Comparison of ENCODE assay signal across 8 mouse cellular contexts in the genomic region with DNA sequence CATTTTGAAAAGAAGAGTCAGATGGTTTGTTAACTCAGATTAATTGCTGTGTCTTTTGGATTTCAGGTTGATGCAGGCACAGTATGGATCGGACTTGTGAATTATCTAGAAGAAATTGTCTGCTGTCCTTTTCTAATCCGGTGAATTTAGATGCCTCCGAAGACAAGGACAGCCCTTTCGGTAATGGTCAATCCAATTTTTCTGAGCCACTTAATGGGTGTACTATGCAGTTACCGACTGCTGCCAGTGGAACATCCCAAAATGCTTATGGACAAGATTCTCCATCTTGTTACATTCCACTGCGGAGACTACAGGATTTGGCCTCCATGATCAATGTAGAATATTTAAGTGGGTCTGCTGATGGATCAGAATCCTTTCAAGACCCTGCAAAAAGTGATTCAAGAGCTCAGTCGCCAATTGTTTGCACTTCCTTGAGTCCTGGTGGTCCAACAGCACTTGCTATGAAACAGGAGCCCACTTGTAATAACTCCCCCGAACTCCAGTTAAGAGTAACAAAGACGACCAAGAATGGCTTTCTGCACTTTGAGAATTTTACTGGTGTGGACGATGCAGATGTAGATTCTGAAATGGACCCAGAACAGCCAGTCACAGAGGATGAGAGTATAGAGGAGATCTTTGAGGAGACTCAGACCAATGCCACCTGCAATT. TPM values are rescaled to one million over a fixed set of nuclear protein-coding genes. Genes with fewer than 3 reads are reported as not detected.
A peak's percentile ranks its signal among the peaks of the same experiment; 100 is the strongest.
DNase-seq lines count a peak whose midpoint lies in the region; ATAC-seq and TF ChIP-seq lines count a peak whose summit lies in the region.

No protein-coding gene starts in this region.

- H3K9ac ChIP-seq in heart, embryonic 11.5 days (ENCODE audit: low read depth, low read length): peak overlapping the region; percentile 96
- H3K9ac ChIP-seq in CH12.LX (ENCODE audit: insufficient read depth, low read depth): peak overlapping the region; percentile 72
- H3K9ac ChIP-seq in forebrain, embryonic 13.5 days: peak overlapping the region; percentile 98
- H3K9ac ChIP-seq in liver, embryonic 14.5 days (replicated peaks): peak overlapping the region; percentile 96

- H3K9me3 ChIP-seq in heart, embryonic 11.5 days (replicated peaks; ENCODE audit: control insufficient read depth, low read length): no peaks in the 10 kb centered on the region
- H3K9me3 ChIP-seq in CH12.LX (replicated peaks; ENCODE audit: low read length): peaks cover 23% of the 10 kb centered on the region
- no peaks in the 10 kb centered on the region for H3K9me3 ChIP-seq in forebrain, embryonic 13.5 days (replicated peaks)
- H3K9me3 ChIP-seq in liver, embryonic 14.5 days (ENCODE audit: control insufficient read depth, low read length): no peaks in the 10 kb centered on the region

- 63% methylated on average over 10 of the region's 10 CpGs for WGBS in heart, embryonic 11.5 days (ENCODE audit: insufficient replicate concordance)
- WGBS in forebrain, embryonic 13.5 days: 53% methylated on average over 10 of the region's 10 CpGs
- WGBS in liver, embryonic 14.5 days (ENCODE audit: insufficient replicate concordance): 64% methylated on average over 10 of the region's 10 CpGs

- TF ChIP-seq RAD21 in CH12.LX (IDR thresholded peaks at IDR 0.05; ENCODE audit: low read depth, low read length): no peak

- peaks cover 41% of the 10 kb centered on the region for H3K4me1 ChIP-seq in heart, embryonic 11.5 days (ENCODE audit: control insufficient read depth, insufficient read depth, low read length)
- peaks cover 5 to 22% of the 10 kb centered on the region in 2 experiments; a peak in 3 of 4 replicates for H3K4me1 ChIP-seq in CH12.LX (ENCODE audit: control insufficient read depth in 1 of 2, insufficient read depth in 2 of 2)
- H3K4me1 ChIP-seq in forebrain, embryonic 13.5 days: peaks cover 72% of the 10 kb centered on the region
- H3K4me1 ChIP-seq in liver, embryonic 14.5 days (replicated peaks; ENCODE audit: control insufficient read depth in 2 of 2, insufficient read depth in 2 of 2, low read length in 1 of 2): peaks cover 26 to 40% of the 10 kb centered on the region in 2 experiments

- TF ChIP-seq CTCF in CH12.LX (conservative IDR thresholded peaks at IDR 0.05 in 1 of 2, IDR thresholded peaks at IDR 0.05 in 1 of 2; ENCODE audit: low read depth in 2 of 2, low read length in 2 of 2): no peak
- no peak for TF ChIP-seq CTCF in liver, embryonic 14.5 days (IDR thresholded peaks at IDR 0.05; ENCODE audit: low read depth)

- H3K27ac ChIP-seq in heart, embryonic 11.5 days (ENCODE audit: low read depth, low read length): peak overlapping the region; percentile 99
- peak overlapping the region; percentile 68 for H3K27ac ChIP-seq in CH12.LX (ENCODE audit: insufficient read depth, low read depth)
- H3K27ac ChIP-seq in forebrain, embryonic 13.5 days: peak overlapping the region; percentile 98
- H3K27ac ChIP-seq in liver, embryonic 14.5 days: peak overlapping the region; percentile 75

- dilution Hi-C loops in CH12.LX (cut with MboI; ENCODE audit: extremely low pct_ligation_motif_present, extremely low pct_unique_long_range_greater_than_20kb, low sequenced_read_pairs): no loop called here

- no peaks in the 10 kb centered on the region for H3K27me3 ChIP-seq in heart, embryonic 11.5 days (ENCODE audit: control insufficient read depth, insufficient read depth, low read length)
- H3K27me3 ChIP-seq in CH12.LX (replicated peaks): no peaks in the 10 kb centered on the region
- H3K27me3 ChIP-seq in forebrain, embryonic 13.5 days: no peaks in the 10 kb centered on the region
- no peaks in the 10 kb centered on the region for H3K27me3 ChIP-seq in liver, embryonic 14.5 days (ENCODE audit: control insufficient read depth, insufficient read depth, low read length)

- intact Hi-C loops in heart, postnatal 36 days (cut with DNase I): no loop called here

- peak overlapping the region; percentile 80 for H3K4me2 ChIP-seq in heart, embryonic 11.5 days
- H3K4me2 ChIP-seq in CH12.LX (ENCODE audit: insufficient read depth, low read depth, poor library complexity, severe bottlenecking): peak overlapping the region; percentile 99
- H3K4me2 ChIP-seq in forebrain, embryonic 13.5 days: peak overlapping the region; percentile 88
- peak overlapping the region; percentile 80 for H3K4me2 ChIP-seq in liver, embryonic 14.5 days (ENCODE audit: low read depth)

- DNase-seq in heart, postnatal 36 days: no peak
- DNase-seq in CH12.LX (ENCODE audit: extremely low read depth): no peak
- DNase-seq in liver, embryonic 14.5 days (ENCODE audit: low read depth in 3 of 3, low spot score in 3 of 3): no peak
- no peak for DNase-seq in adrenal gland, adult 8-10 months
- DNase-seq in thymus, postnatal 14 days: no peak

- no peak for ATAC-seq in heart, embryonic 11.5 days (replicated peaks; ENCODE audit: insufficient number of reproducible peaks, low FRiP score, low TSS enrichment)
- no peak for ATAC-seq in forebrain, embryonic 13.5 days
- ATAC-seq in liver, embryonic 14.5 days (ENCODE audit: insufficient read depth): no peak
- no peak for ATAC-seq in inflammation-experienced regulatory T-cells, adult 6 months

- H3K4me3 ChIP-seq in heart, embryonic 11.5 days (ENCODE audit: low read depth, low read length): peak overlapping the region; percentile 78
- H3K4me3 ChIP-seq in CH12.LX (replicated peaks in 1 of 3; ENCODE audit: low read depth in 2 of 3, low read length in 2 of 3, poor library complexity in 1 of 3): peak overlapping the region; percentile 57 to 66 (median 59)
- peak overlapping the region; percentile 82 for H3K4me3 ChIP-seq in forebrain, embryonic 13.5 days
- peak overlapping the region; percentile 89 to 91 for H3K4me3 ChIP-seq in liver, embryonic 14.5 days (ENCODE audit: insufficient read depth in 1 of 2, low read depth in 2 of 2, low read length in 2 of 2)

- H3K79me2 ChIP-seq in CH12.LX (replicated peaks; ENCODE audit: control insufficient read depth, extremely low read depth, insufficient read depth, poor library complexity, severe bottlenecking): peaks cover 28% of the 10 kb centered on the region

- in situ Hi-C loops in CH12.LX (cut with MboI; ENCODE audit: low pct_ligation_motif_present, low pct_unique_long_range_greater_than_20kb, low sequenced_read_pairs): no loop called here

- peaks cover 23% of the 10 kb centered on the region for H3K36me3 ChIP-seq in heart, embryonic 11.5 days (ENCODE audit: control insufficient read depth, insufficient read depth, low read length)
- peaks cover 0 to 16% of the 10 kb centered on the region in 2 experiments for H3K36me3 ChIP-seq in CH12.LX (replicated peaks in 1 of 2; ENCODE audit: control insufficient read depth in 1 of 2, insufficient read depth in 1 of 2, low read length in 1 of 2)
- H3K36me3 ChIP-seq in forebrain, embryonic 13.5 days (ENCODE audit: poor library complexity, severe bottlenecking): peaks cover 41% of the 10 kb centered on the region
- H3K36me3 ChIP-seq in liver, embryonic 14.5 days (replicated peaks; ENCODE audit: control insufficient read depth, insufficient read depth, low read depth): peaks cover 35% of the 10 kb centered on the region

- no peak for TF ChIP-seq EP300 in CH12.LX (IDR thresholded peaks at IDR 0.05; ENCODE audit: low read length)
- no peak for TF ChIP-seq EP300 in liver, embryonic 14.5 days (IDR thresholded peaks at IDR 0.05; ENCODE audit: low read depth)

- no peak for TF ChIP-seq POLR2A in CH12.LX (IDR thresholded peaks at IDR 0.05; ENCODE audit: low read depth, low read length)

TF ChIP-seq in CH12.LX, 34 proteins besides CTCF, POLR2A, EP300 and RAD21:
- TF ChIP-seq BHLHE40 (IDR thresholded peaks at IDR 0.05; ENCODE audit: low read depth, low read length): no peak
- peak; percentile 65 for TF ChIP-seq SIN3A (IDR thresholded peaks at IDR 0.05; ENCODE audit: low read length)
- TF ChIP-seq TBP (conservative IDR thresholded peaks at IDR 0.05; ENCODE audit: low read depth, low read length): peak; percentile 72; the same call in 1 of the 2 replicates
- TF ChIP-seq MAX (IDR thresholded peaks at IDR 0.05; ENCODE audit: low read length): no peak
- TF ChIP-seq CHD1 (IDR thresholded peaks at IDR 0.05; ENCODE audit: low read depth, low read length): peak; percentile 95
TF ChIP-seq in CH12.LX: peak in this region for 3.

RNA-seq across cellular contexts. Expression of gene Nsd1, which starts 3.7 kb away (rescaled TPM):
- polyA plus RNA-seq in heart, embryonic 11.5 days (2014; fragmentation: Nextera tagmentation; extraction: Ambion mirVana): 41.8 and 72.1 TPM in 2 replicates
- 10 to 100 TPM; 57.8 to 62.0 TPM for total RNA-seq in heart, postnatal 36 days (2021)
- 13.8 and 14.6 TPM in 2 replicates for total RNA-seq in CH12.LX (2012; rRNA removed)
- 11.2 and 11.8 TPM in 2 replicates for total RNA-seq in CH12.LX (2014; rRNA removed)
- polyA plus RNA-seq in CH12.LX (2012; ENCODE audit: insufficient read length, low read depth): 12.6 and 13.0 TPM in 2 replicates
- polyA plus RNA-seq in forebrain, embryonic 13.5 days (2015; fragmentation: Nextera tagmentation; extraction: Ambion mirVana): 70.7 and 77.2 TPM in 2 replicates
- polyA plus RNA-seq in liver, embryonic 14.5 days (2012; rRNA removed): 7.0 and 8.0 TPM in 2 replicates
- polyA plus RNA-seq in liver, embryonic 14.5 days (2014; fragmentation: Nextera tagmentation; extraction: Ambion mirVana): 13.8 and 15.8 TPM in 2 replicates
- 100 to 1,000 TPM in 2 of 4 experiments, 10 to 100 TPM in 2; 84.9 to 139 (median 113) TPM for total RNA-seq in adrenal gland, adult 8-10 months (2022)
- polyA plus RNA-seq in inflammation-experienced regulatory T-cells, adult 6 months (2017; shearing (Covaris generic)): 10 to 100 TPM; 46.7 to 76.6 (median 60.1) TPM
